ENCODE assay signal across 11 mouse cellular contexts in genomic region chr7:126236794-126237192, GRCm38 (mm10). TPM values are rescaled to one million over a fixed set of nuclear protein-coding genes. Genes with fewer than 3 reads are reported as not detected.
A peak's percentile ranks its signal among the peaks of the same experiment; 100 is the strongest.
DNase-seq lines count a peak whose midpoint lies in the region; ATAC-seq lines count a peak whose summit lies in the region.
"Had no signal": no experiment of that assay in that cellular context is flagged by ENCODE, and none has a peak within 500 bp of the region (broad histone marks: within the 10 kb centered on the region; RNA-seq: fewer than 3 reads in every experiment).

No protein-coding gene starts in this region.

- peak; percentile 18 for DNase-seq in CD4-positive, CD25-positive, alpha-beta regulatory T cell, adult 2 months (ENCODE audit: low read depth, low spot score)
- DNase-seq in left cerebral cortex, adult 11 months (ENCODE audit: low spot score), result peak; percentile 57
- DNase-seq in left cerebral cortex, postnatal 4 days, result no peak
- peak; percentile 22 for DNase-seq in liver
- DNase-seq in right cerebral cortex, postnatal 25 days, result peak; percentile 32
- no peak for DNase-seq in gastrocnemius, postnatal 14 days
- DNase-seq in lung, postnatal 4 days, result no peak
- DNase-seq: cerebellum, postnatal 36 days; kidney, adult 11 months had no signal

- intact Hi-C loops in left cerebral cortex, postnatal 4 days (cut with DNase I), result no loop called here
- intact Hi-C loops in gastrocnemius, postnatal 14 days (cut with DNase I; ENCODE audit: low total_unique reads), result no loop called here

- no peak for ATAC-seq in CD4-positive, CD25-positive, alpha-beta regulatory T cell, adult 4 months
- ATAC-seq: midbrain, embryonic 13.5 days had no signal

RNA-seq across cellular contexts. Expression of gene Sbk1, which starts 35.6 kb away (rescaled TPM):
- 1 to 10 TPM; 2.7 to 5.0 TPM for polyA plus RNA-seq in CD4-positive, CD25-positive, alpha-beta regulatory T cell, adult 4 months (2017; shearing (Covaris generic))
- total RNA-seq in left cerebral cortex, postnatal 4 days (2021), result 100 to 1,000 TPM; 396 to 420 TPM
- total RNA-seq in gastrocnemius, postnatal 14 days (2021), result 10 to 100 TPM; 22.4 to 35.2 TPM

RNA-seq across cellular contexts. Expression of gene Xpo6, which starts 36.5 kb away (rescaled TPM):
- 100 to 1,000 TPM; 117 to 126 TPM for polyA plus RNA-seq in CD4-positive, CD25-positive, alpha-beta regulatory T cell, adult 4 months (2017; shearing (Covaris generic))
- 100 to 1,000 TPM; 105 to 107 TPM for total RNA-seq in left cerebral cortex, postnatal 4 days (2021)
- 10 to 100 TPM; 16.1 to 18.9 TPM for total RNA-seq in gastrocnemius, postnatal 14 days (2021)

Comparison
In these comparisons a context has a peak if more than half of its experiments do, and no peak if none do; other contexts are left out.
1. DNase-seq: peak in CD4-positive, CD25-positive, alpha-beta regulatory T cell, adult 2 months (single experiment), left cerebral cortex, adult 11 months (single experiment), liver (single experiment) and right cerebral cortex, postnatal 25 days (single experiment); none in left cerebral cortex, postnatal 4 days (single experiment), gastrocnemius, postnatal 14 days (single experiment) and lung, postnatal 4 days (0 of 2).
2. RNA of gene Sbk1, which starts 35.6 kb away (total RNA-seq): 396 to 420 TPM in left cerebral cortex, postnatal 4 days; 22.4 to 35.2 TPM in gastrocnemius, postnatal 14 days; every median in the first group is over 10 times any median in the second.
3. RNA of gene Xpo6, which starts 36.5 kb away (total RNA-seq): 105 to 107 TPM in left cerebral cortex, postnatal 4 days; 16.1 to 18.9 TPM in gastrocnemius, postnatal 14 days; every median in the first group is over 4 times any median in the second.